Mouse (Mus musculus) adrenal gland, adult 8-10 months (tissue): Measurements from ENCODE around the gene Ahnak. TPM values are rescaled to one million over a fixed set of nuclear protein-coding genes. Genes with fewer than 3 reads are reported as not detected.
A peak's percentile ranks its signal among the peaks of the same experiment; 100 is the strongest.
"Not testable (repeated sequence)": the region's sequence is repeated elsewhere in the genome, so short reads cannot be mapped to it uniquely, and the experiment has no call there.

Experiments
- DNase-seq: peaks from one replicate; pipeline ENCODE4 v3.0.0; 2022
- total RNA-seq, 4 experiments: library from RNA; stranded (reverse); gene quantifications; 2 replicates each; pipeline ENCODE4 v1.2.4; 2022

Gene Ahnak
- total RNA-seq, 4 experiments from 2014 or later = 122 to 227 (median 158) TPM

GRCm38 (mm10) chr19:8996601-8997000, 7.5 kb downstream of the Ahnak start:
- DNase-seq = no peak

GRCm38 (mm10) chr19:8997546-8997945, 8.5 kb downstream of the Ahnak start:
- DNase-seq = peak; percentile 85

GRCm38 (mm10) chr19:8998546-8998945, 9.5 kb downstream of the Ahnak start:
- no peak for DNase-seq

GRCm38 (mm10) chr19:8999223-8999622, 10.1 kb downstream of the Ahnak start:
- DNase-seq = no peak

GRCm38 (mm10) chr19:9006915-9007314, 17.8 kb downstream of the Ahnak start:
- not testable (repeated sequence) for DNase-seq

GRCm38 (mm10) chr19:9019298-9019697, 30.2 kb downstream of the Ahnak start:
- no peak for DNase-seq

- DNase-seq = peak; percentile 69
These were observed 34.1 kb downstream of the Ahnak start for GRCm38 (mm10) chr19:9023021-9023778.

GRCm38 (mm10) chr19:9025562-9026257, 36.6 kb downstream of the Ahnak start:
- DNase-seq = no peak

GRCm38 (mm10) chr19:9026634-9027033, 37.5 kb downstream of the Ahnak start:
- DNase-seq = no peak

- no peak for DNase-seq
These were observed 38.7 kb downstream of the Ahnak start for GRCm38 (mm10) chr19:9027795-9028194.

GRCm38 (mm10) chr19:9028375-9028774, 39.3 kb downstream of the Ahnak start:
- DNase-seq = no peak

- DNase-seq = no peak
These were observed 40.7 kb downstream of the Ahnak start for GRCm38 (mm10) chr19:9029640-9030262.

- no peak for DNase-seq
These were observed 43.5 kb downstream of the Ahnak start for GRCm38 (mm10) chr19:9032502-9033129.

GRCm38 (mm10) chr19:9033412-9034340, 44.6 kb downstream of the Ahnak start:
- peak; percentile 48 for DNase-seq

GRCm38 (mm10) chr19:9034480-9034879, 45.4 kb downstream of the Ahnak start:
- no peak for DNase-seq

GRCm38 (mm10) chr19:9035101-9035500, 46.0 kb downstream of the Ahnak start:
- no peak for DNase-seq

GRCm38 (mm10) chr19:9038136-9038535, 49.1 kb downstream of the Ahnak start:
- DNase-seq = no peak

GRCm38 (mm10) chr19:9039266-9039665, 50.2 kb downstream of the Ahnak start:
- DNase-seq = no peak

GRCm38 (mm10) chr19:9039928-9040327, 50.8 kb downstream of the Ahnak start:
- no peak for DNase-seq

GRCm38 (mm10) chr19:9040649-9041048, 51.6 kb downstream of the Ahnak start:
- no peak for DNase-seq

GRCm38 (mm10) chr19:9041074-9041473, 52.0 kb downstream of the Ahnak start:
- DNase-seq = no peak

GRCm38 (mm10) chr19:9043123-9043522, 54.0 kb downstream of the Ahnak start:
- DNase-seq = no peak
